In genomic region chr7:67688281-67688680, GRCm38 (mm10) we compare ENCODE assay signal across 18 mouse cellular contexts. TPM values are rescaled to one million over a fixed set of nuclear protein-coding genes. Genes with fewer than 3 reads are reported as not detected.
A peak's percentile ranks its signal among the peaks of the same experiment; 100 is the strongest.
DNase-seq lines count a peak whose midpoint lies in the region; ATAC-seq and TF ChIP-seq lines count a peak whose summit lies in the region.
"Had no signal": no experiment of that assay in that cellular context is flagged by ENCODE, and none has a peak within 500 bp of the region (broad histone marks: within the 10 kb centered on the region; RNA-seq: fewer than 3 reads in every experiment).

No protein-coding gene starts in this region.

- no peak overlapping the region for H3K4me3 ChIP-seq in forebrain, postnatal 0 days (ENCODE audit: low read depth, low read length)
- no peak overlapping the region for H3K4me3 ChIP-seq in forebrain, embryonic 11.5 days (ENCODE audit: low read depth, low read length)
- no peak overlapping the region for H3K4me3 ChIP-seq in lung, adult 2 months (replicated peaks; ENCODE audit: extremely low read depth, low read depth, low read length)
- H3K4me3 ChIP-seq: forebrain, embryonic 12.5 days; heart, adult 2 months; left cerebral cortex, adult 2 months; megakaryocyte, embryonic 14.5 days; neural tube, embryonic 15.5 days had no signal

- no peaks in the 10 kb centered on the region for H3K36me3 ChIP-seq in forebrain, postnatal 0 days (ENCODE audit: insufficient read depth)
- peaks cover 5% of the 10 kb centered on the region; the same call in 1 of the 2 replicates for H3K36me3 ChIP-seq in forebrain, embryonic 11.5 days (ENCODE audit: control insufficient read depth, insufficient read depth, low read length)
- H3K36me3 ChIP-seq: neural tube, embryonic 15.5 days had no signal

- no peak for TF ChIP-seq CTCF in forebrain, postnatal 0 days (IDR thresholded peaks at IDR 0.05; ENCODE audit: low read depth)
- TF ChIP-seq CTCF in lung, adult 2 months (IDR thresholded peaks at IDR 0.05; ENCODE audit: insufficient read depth, low read length): no peak

- ATAC-seq in forebrain, postnatal 0 days: peak; percentile 19; the same call in 1 of the 2 replicates
- ATAC-seq in forebrain, embryonic 11.5 days (replicated peaks; ENCODE audit: low FRiP score): no peak

- H3K27ac ChIP-seq in forebrain, postnatal 0 days (ENCODE audit: low read depth, low read length): no peak overlapping the region
- H3K27ac ChIP-seq in forebrain, embryonic 11.5 days (ENCODE audit: low read depth, low read length): no peak overlapping the region
- H3K27ac ChIP-seq: forebrain, embryonic 12.5 days; heart, adult 2 months; left cerebral cortex, adult 2 months; neural tube, embryonic 15.5 days had no signal

- 16% methylated on average over 3 of the region's 3 CpGs for WGBS in forebrain, postnatal 0 days
- WGBS in forebrain, embryonic 11.5 days: 63% methylated on average over 3 of the region's 3 CpGs
- WGBS in lung, adult 2 months: 36% methylated on average over 3 of the region's 3 CpGs

- H3K27me3 ChIP-seq in forebrain, postnatal 0 days (ENCODE audit: insufficient read depth, low read length): no peaks in the 10 kb centered on the region
- no peaks in the 10 kb centered on the region for H3K27me3 ChIP-seq in forebrain, embryonic 11.5 days (ENCODE audit: control insufficient read depth, insufficient read depth, low read length)
- H3K27me3 ChIP-seq: CH12.LX; forebrain, embryonic 12.5 days; neural tube, embryonic 15.5 days had no signal

- no peak overlapping the region for H3K9ac ChIP-seq in forebrain, postnatal 0 days
- no peak overlapping the region for H3K9ac ChIP-seq in forebrain, embryonic 11.5 days (ENCODE audit: low read length)
- H3K9ac ChIP-seq: forebrain, embryonic 12.5 days; neural tube, embryonic 15.5 days had no signal

- DNase-seq in forebrain, postnatal 0 days: no peak
- no peak for DNase-seq in forebrain, embryonic 11.5 days (ENCODE audit: low spot score)
- peak; percentile 63 to 69 for DNase-seq in lung, adult 18-20 months
- DNase-seq in lung, adult 2 months: no peak
- peak; percentile 52 for DNase-seq in lung, postnatal 10 days
- DNase-seq in retina, embryonic 14.5 days (ENCODE audit: low spot score): no peak
- no peak for DNase-seq in cerebellum, adult 18-20 months
- no peak for DNase-seq in thymus, postnatal 4 days
- DNase-seq: cerebellum, adult 11 months; heart, adult 2 months; heart, postnatal 14 days; right cerebral cortex, adult 18-20 months had no signal

- no peaks in the 10 kb centered on the region for H3K9me3 ChIP-seq in forebrain, postnatal 0 days (ENCODE audit: low read length)
- no peaks in the 10 kb centered on the region; the same call in 1 of the 2 replicates for H3K9me3 ChIP-seq in forebrain, embryonic 11.5 days (ENCODE audit: control insufficient read depth, low read length)
- H3K9me3 ChIP-seq: forebrain, embryonic 12.5 days; neural tube, embryonic 15.5 days had no signal

- H3K4me2 ChIP-seq in forebrain, postnatal 0 days (ENCODE audit: low read depth): no peak overlapping the region
- H3K4me2 ChIP-seq in forebrain, embryonic 11.5 days (ENCODE audit: low read depth, low read length, severe bottlenecking): no peak overlapping the region
- H3K4me2 ChIP-seq: forebrain, embryonic 12.5 days; liver, embryonic 11.5 days; neural tube, embryonic 15.5 days had no signal

- no peak for TF ChIP-seq POLR2A in lung, adult 2 months (IDR thresholded peaks at IDR 0.05; ENCODE audit: borderline replicate concordance, extremely low read depth, low read depth, low read length)

- no peaks in the 10 kb centered on the region for H3K4me1 ChIP-seq in forebrain, postnatal 0 days (ENCODE audit: insufficient read depth)
- H3K4me1 ChIP-seq in forebrain, embryonic 11.5 days (replicated peaks; ENCODE audit: control insufficient read depth, insufficient read depth, low read length): no peaks in the 10 kb centered on the region
- peaks cover 20% of the 10 kb centered on the region for H3K4me1 ChIP-seq in lung, adult 2 months (ENCODE audit: control insufficient read depth, insufficient read depth, low read length)
- H3K4me1 ChIP-seq: forebrain, embryonic 12.5 days; neural tube, embryonic 15.5 days had no signal

RNA-seq across cellular contexts. Expression of gene Ttc23, which starts 41.1 kb away (rescaled TPM):
- 8.6 and 11.0 TPM in 2 replicates for total RNA-seq in forebrain, postnatal 0 days (2014; rRNA removed)
- polyA plus RNA-seq in forebrain, postnatal 0 days (2015; fragmentation: Nextera tagmentation; extraction: Ambion mirVana): 5.0 and 6.0 TPM in 2 replicates
- 34.4 and 37.9 TPM in 2 replicates for polyA plus RNA-seq in forebrain, embryonic 11.5 days (2014; fragmentation: Nextera tagmentation; extraction: Ambion mirVana)
- 4.6 and 10.0 TPM in 2 replicates for polyA plus RNA-seq in lung, adult 2 months (2012; rRNA removed)

RNA-seq across cellular contexts. Expression of gene Lrrc28, which starts 43.2 kb away (rescaled TPM):
- total RNA-seq in forebrain, postnatal 0 days (2014; rRNA removed): 45.2 and 70.4 TPM in 2 replicates
- 31.3 and 32.2 TPM in 2 replicates for polyA plus RNA-seq in forebrain, postnatal 0 days (2015; fragmentation: Nextera tagmentation; extraction: Ambion mirVana)
- 25.2 and 26.5 TPM in 2 replicates for polyA plus RNA-seq in forebrain, embryonic 11.5 days (2014; fragmentation: Nextera tagmentation; extraction: Ambion mirVana)
- 18.9 and 25.4 TPM in 2 replicates for polyA plus RNA-seq in lung, adult 2 months (2012; rRNA removed)

Comparison
In these comparisons a context has a peak if more than half of its experiments do, and no peak if none do; other contexts are left out.
1. DNase-seq: peak in lung, adult 18-20 months (2 of 2) and lung, postnatal 10 days (single experiment); none in forebrain, postnatal 0 days (single experiment), forebrain, embryonic 11.5 days (single experiment), lung, adult 2 months (single experiment), retina, embryonic 14.5 days (single experiment), cerebellum, adult 18-20 months (0 of 2) and thymus, postnatal 4 days (single experiment).